Mouse (Mus musculus) bone marrow, adult 2 months (tissue): ENCODE data around the gene Nop2. TPM values are rescaled to one million over a fixed set of nuclear protein-coding genes. Genes with fewer than 3 reads are reported as not detected.
A peak's percentile ranks its signal among the peaks of the same experiment; 100 is the strongest.

Experiments used
- H3K27ac ChIP-seq: fragments of 200-500 bp; 2 replicates; pipeline ENCODE4 v1.5.1; 2012; ENCODE audit warnings: low read depth, mild to moderate bottlenecking, control low read depth, inconsistent platforms, low read length; ENCODE audit not compliant: control insufficient read depth, poor library complexity, insufficient read depth
- H3K4me1 ChIP-seq: fragments of 200-500 bp; 2 replicates; pipeline ENCODE4 v1.6.1; 2011; ENCODE audit warnings: low read length; ENCODE audit not compliant: control insufficient read depth, insufficient read depth
- H3K4me3 ChIP-seq: fragments of 200-500 bp; replicated peaks from 2 replicates; pipeline ENCODE3; 2011; ENCODE audit warnings: mild to moderate bottlenecking, low read depth, low read length, control low read depth; ENCODE audit not compliant: control insufficient read depth
- CTCF ChIP-seq: fragments of 200-500 bp; IDR thresholded peaks from 2 replicates; pipeline ENCODE4 v1.5.1; 2011; ENCODE audit warnings: low read length, control low read depth; ENCODE audit not compliant: control insufficient read depth, insufficient read depth
- POLR2A ChIP-seq: fragments of 200-500 bp; IDR thresholded peaks from 2 replicates; pipeline ENCODE4 v1.6.1; 2011; ENCODE audit warnings: low read depth, mild to moderate bottlenecking, control low read depth, low read length, borderline replicate concordance; ENCODE audit not compliant: control insufficient read depth
- WGBS: fragments of 180-500 bp; shearing (Covaris S2); methylation state at CpG from one replicate; pipeline ENCODE4 v1.1.7; 2018; 5-methylcytosine and 5-hydroxymethylcytosine counted together
- polyA plus RNA-seq: library from polyadenylated mRNA; stranded (reverse); fragments of >200 nt; gene quantifications from 2 replicates; pipeline ENCODE4 v1.2.4, GENCODE M21; 2011; ENCODE audit warnings: low replicate concordance; ENCODE audit not compliant: missing spikeins, insufficient read depth, insufficient read length

The Nop2 gene
- polyA plus RNA-seq, 1 experiment = 25.7 TPM

DNA sequence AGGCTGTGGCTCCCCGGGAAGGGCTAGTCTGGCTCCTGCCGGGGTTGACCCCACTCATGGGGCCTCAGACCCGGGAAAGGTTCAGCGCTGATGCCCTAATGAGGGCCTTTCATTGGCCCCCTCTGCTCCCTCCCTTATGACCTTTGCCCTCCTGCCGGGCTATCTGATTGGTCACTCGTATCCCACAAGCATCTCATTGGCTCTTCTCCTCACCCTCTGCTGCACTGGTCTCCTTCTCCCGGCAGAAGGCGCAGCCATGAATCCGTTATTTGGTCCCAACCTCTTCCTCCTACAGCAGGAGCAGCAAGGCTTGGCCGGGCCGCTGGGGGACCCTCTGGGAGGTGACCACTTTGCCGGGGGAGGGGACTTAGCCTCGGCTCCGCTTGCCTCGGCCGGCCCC lies 13.3 kb downstream of the Nop2 start, which contains the start of gene Iffo1:
TSS of gene Iffo1 (plus strand) at position 241 of the 400 bp plus-strand sequence.
- TF ChIP-seq CTCF = peak; percentile 37; the same call in 1 of the 2 replicates
- TF ChIP-seq POLR2A = no peak
- Histone ChIP-seq H3K4me3 (peak within 1 kb of the TSS; percentile 81), H3K27ac (peak within 1 kb of the TSS; percentile 29), H3K4me1 (peaks cover 11% of the 10 kb centered on the region; the same call in 1 of the 2 replicates)
- WGBS = under 1% methylated on average over 16 of the region's 16 CpGs

DNA sequence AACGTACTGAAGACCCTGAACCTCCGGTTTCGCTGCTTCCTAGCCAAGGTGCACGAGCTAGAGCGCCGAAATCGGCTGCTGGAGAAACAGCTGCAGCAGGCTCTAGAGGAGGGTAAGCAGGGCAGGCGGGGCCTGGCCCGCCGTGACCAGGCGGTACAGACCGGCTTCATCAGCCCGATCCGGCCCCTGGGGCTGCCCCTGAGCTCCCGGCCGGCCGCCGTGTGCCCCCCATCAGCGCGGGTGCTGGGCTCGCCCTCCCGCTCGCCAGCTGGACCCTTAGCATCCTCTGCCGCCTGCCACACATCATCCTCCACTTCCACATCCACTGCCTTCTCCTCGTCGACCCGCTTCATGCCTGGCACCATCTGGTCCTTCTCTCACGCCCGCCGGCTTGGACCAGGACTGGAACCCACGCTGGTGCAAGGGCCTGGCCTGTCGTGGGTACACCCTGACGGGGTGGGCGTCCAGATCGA lies 13.8 kb downstream of the Nop2 start:
- TF ChIP-seq CTCF (no peak), POLR2A (peak; percentile 11; the same call in 1 of the 2 replicates)
- Histone ChIP-seq H3K4me3 (peak overlapping the region; percentile 81), H3K27ac (peak overlapping the region; percentile 29), H3K4me1 (peaks cover 11% of the 10 kb centered on the region; the same call in 1 of the 2 replicates)
- 1% methylated on average over 35 of the region's 35 CpGs for WGBS

DNA sequence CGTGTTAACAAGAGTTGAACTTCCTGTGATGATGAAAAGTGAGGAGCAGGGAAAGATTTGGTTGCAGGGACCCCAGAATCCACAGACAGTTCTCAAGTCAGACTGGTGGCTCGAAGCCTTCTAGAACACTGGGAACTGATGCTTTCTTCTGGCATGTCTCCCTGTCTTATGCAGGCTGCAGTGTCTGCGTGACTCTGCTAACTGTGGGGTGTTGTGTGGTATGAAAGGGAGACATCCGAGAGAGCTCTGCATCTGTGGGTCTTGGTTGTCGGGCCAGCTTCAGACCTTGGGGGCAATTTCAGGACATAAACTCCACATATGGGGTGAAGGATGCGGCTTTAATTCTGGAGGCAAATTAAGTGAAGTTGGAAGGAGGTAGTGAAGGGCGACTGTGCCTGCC lies 14.4 kb downstream of the Nop2 start:
- peaks cover 11% of the 10 kb centered on the region; the same call in 1 of the 2 replicates for H3K4me1 ChIP-seq
- TF ChIP-seq POLR2A = no peak

DNA sequence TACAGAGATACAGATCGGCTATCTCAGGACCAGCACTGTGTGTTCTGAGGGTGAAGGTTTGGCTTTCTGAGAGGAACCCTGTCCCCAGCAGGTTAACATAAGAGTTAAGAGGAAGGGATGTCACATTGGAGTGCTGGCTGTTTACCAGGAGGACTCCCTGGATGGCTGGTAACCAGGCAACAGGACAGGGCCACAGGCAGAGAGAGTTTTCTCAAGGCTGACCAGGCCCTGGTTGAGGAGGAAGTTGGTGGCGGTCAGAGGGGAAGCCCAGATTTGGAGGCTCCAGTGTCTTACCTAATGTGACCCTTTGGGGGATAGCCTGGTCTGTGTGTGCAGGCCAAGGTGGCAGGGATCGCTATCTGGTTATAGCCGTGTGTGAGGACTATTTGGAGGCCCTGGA lies 15.1 kb downstream of the Nop2 start:
- TF ChIP-seq CTCF (no peak), POLR2A (no peak)
- WGBS = 39% methylated on average over 4 of the region's 4 CpGs
- H3K4me3 ChIP-seq = peak overlapping the region; percentile 18
- peaks cover 11% of the 10 kb centered on the region; the same call in 1 of the 2 replicates for H3K4me1 ChIP-seq
- peak overlapping the region; percentile 37; the same call in 1 of the 2 replicates for H3K27ac ChIP-seq

More for the DNA sequence above, 14.4 kb downstream of the Nop2 start:
- Histone ChIP-seq H3K4me3 (no peak overlapping the region), H3K27ac (no peak overlapping the region)
- WGBS = 40% methylated on average over 7 of the region's 7 CpGs

DNA sequence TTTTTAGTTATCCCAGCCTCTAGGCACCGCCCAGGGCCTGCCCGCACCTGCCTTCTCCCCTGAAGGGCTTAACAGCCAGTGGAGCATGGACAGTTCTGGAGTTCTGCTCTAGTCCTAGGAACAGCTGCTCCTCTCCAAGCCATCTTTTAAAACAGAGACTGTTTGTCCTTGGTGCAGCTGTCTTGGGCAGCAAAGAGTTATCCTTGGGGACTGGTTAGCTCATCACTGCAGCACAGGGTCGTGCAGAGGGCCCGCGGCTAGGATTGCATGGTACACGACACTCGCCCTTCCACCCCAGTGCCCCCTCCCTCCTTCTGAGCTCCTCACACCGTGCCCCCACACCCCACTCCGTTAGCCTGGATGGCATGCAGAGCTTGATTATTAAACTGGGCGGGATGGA lies 15.6 kb downstream of the Nop2 start:
- no peak overlapping the region for H3K27ac ChIP-seq
- TF ChIP-seq POLR2A (no peak), CTCF (no peak)
- 82% methylated on average over 10 of the region's 10 CpGs for WGBS
- peaks cover 11% of the 10 kb centered on the region; the same call in 1 of the 2 replicates for H3K4me1 ChIP-seq
- no peak overlapping the region for H3K4me3 ChIP-seq

DNA sequence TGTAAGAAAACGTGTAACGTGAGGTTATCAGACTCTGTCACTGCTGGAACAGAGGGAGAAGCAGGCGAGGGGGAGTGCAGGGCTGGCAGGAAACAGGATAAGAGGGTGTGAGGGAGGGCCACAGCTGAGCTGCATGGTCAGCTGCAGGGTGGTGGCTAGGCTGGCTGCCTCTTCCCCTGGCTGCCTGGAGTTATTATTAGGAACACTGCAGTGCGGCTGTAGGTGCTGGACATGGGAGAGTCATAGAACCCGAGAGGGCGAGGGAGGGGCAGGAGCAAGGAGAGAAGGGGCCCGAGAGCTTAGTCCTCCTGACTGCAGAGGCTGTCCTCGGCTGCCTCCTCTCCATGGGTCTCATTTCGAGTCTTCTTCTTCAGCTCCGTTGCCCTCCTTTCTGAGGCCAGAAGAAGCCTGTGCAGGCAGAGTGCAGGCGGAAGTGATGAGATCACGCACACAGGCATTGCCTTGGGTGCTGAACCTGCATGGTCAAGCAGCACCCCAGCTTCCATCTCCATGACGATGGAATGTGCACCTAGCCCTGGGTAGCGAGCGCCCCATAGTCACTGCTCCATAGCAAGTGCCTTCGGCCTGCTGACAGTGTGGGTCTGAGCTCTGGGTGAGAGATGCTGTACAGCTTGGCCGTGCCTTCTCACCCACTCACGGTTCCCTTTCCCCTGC lies 16.7 kb downstream of the Nop2 start:
- Histone ChIP-seq H3K4me1 (peaks cover 11% of the 10 kb centered on the region; the same call in 1 of the 2 replicates), H3K27ac (peak overlapping the region; percentile 13), H3K4me3 (no peak overlapping the region)
- WGBS = 35% methylated on average over 18 of the region's 18 CpGs
- TF ChIP-seq POLR2A (peak; percentile 22; the same call in 1 of the 2 replicates), CTCF (no peak)

DNA sequence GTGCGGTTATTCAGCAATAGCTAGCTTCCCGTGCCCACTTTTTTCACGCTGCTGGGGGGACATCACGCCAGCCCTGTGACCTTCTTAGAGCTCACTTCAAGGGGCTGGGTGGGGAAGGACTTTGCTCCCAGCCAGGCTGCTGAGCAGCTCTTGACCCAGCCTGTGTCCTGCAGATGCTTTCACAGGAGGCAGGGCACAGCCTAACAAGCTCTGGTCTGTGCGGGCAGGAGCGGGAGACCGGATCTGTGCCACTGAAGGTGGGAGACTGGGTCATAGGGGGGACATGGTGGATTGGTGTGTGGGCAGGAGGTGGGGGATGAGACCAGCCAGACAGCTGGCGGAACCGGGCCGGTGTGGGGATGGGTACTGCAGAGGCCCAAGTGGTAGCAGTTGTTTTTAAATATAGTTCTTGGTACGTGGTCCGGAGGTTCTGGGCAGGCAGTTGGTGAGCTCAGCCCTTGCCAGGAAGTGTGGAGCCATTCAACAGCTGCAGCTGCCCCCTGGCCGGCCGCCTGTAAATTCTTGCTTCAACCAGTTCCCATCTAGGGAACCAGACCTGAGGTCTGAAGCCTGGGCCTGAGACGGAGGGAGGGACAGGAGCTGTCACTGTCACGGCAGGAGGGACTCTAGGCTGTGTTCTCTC lies 17.3 kb downstream of the Nop2 start:
- Histone ChIP-seq H3K4me1 (peaks cover 11% of the 10 kb centered on the region; the same call in 1 of the 2 replicates), H3K4me3 (no peak overlapping the region), H3K27ac (peak overlapping the region; percentile 44)
- TF ChIP-seq POLR2A (peak; percentile 25; the same call in 1 of the 2 replicates), CTCF (no peak)
- WGBS = 36% methylated on average over 16 of the region's 16 CpGs

DNA sequence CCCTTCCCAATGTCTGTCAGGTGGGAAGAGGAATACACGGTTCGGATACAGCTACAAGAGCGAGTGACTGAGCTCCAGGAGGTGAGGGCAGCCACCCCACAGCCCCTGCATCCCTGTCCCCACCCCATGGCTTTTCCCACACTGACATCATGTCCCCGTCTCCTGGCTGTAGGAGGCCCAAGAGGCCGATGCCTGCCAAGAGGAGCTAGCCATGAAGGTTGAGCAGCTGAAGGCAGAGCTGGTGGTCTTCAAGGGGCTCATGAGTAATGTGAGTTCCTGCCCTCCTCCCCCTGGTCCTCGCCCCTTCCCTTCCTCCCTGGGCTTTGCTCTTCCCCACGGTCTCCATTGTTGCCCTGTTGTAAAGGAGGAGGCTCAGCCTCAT lies 17.9 kb downstream of the Nop2 start:
- Histone ChIP-seq H3K27ac (peak overlapping the region; percentile 44; the same call in 1 of the 2 replicates), H3K4me1 (peaks cover 11% of the 10 kb centered on the region; the same call in 1 of the 2 replicates), H3K4me3 (no peak overlapping the region)
- WGBS = 66% methylated on average over 7 of the region's 7 CpGs
- no peak for TF ChIP-seq POLR2A
- no peak for TF ChIP-seq CTCF
